Mouse (Mus musculus): ENCODE data around the gene Cfap300. TPM values are rescaled to one million over a fixed set of nuclear protein-coding genes. Genes with fewer than 3 reads are reported as not detected.

Gene Cfap300
- polyA plus RNA-seq (2011; ENCODE audit: insufficient read depth, insufficient read length, low read depth, missing spikeins), result 9.6 and 12.8 TPM in 2 replicates

DNA sequence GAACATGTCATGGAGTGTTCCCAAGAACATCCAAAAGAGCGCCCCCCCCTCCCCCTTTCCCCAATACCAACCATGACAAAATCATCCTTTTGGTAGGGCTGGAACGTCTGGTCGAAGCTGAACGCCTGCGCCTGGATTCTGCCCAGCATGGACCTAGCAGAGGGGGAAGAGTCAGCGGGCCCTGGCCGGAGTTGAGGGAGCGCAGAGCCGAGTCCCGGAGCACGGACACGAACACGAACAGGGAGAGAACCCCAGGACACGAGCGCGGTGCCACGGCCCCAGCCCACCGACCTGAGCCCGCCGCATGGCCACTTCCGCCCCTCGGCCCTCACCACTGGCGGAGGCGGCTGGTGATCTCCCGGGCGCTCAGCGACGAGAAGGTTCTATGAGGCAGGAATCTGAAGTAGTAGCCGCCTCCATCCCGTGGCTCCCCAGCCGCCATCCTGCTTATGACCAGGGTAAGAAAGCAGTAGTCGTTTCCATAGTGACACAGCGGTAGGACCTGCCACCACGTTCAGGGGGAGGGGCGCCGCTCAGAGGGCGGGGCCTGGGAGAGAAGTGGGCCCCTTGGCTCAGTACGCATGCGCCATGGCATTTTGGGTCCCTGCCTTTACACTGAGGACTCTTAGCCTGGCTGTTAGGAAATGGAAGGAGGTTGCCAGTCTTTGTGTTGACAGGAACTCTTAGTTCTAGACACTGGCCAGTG, at the start of gene Cfap300:
Gene Cfap300 (minus strand): TSS at position 486 of the 706 bp plus-strand sequence.
- Histone ChIP-seq H3K9ac (ENCODE audit: low read depth, poor library complexity, severe bottlenecking) (peak within 1 kb of the TSS; percentile 69), H3K36me3 (ENCODE audit: control insufficient read depth, insufficient read depth, low read length, poor library complexity, severe bottlenecking) (no peaks in the 10 kb centered on the region), H3K9me3 (replicated peaks; ENCODE audit: control insufficient read depth, insufficient read depth, low read length, poor library complexity, severe bottlenecking) (no peaks in the 10 kb centered on the region), H3K27ac (ENCODE audit: insufficient read depth, low read length) (peak within 1 kb of the TSS; percentile 59), H3K4me1 (ENCODE audit: control insufficient read depth, insufficient read depth, low read length) (no peaks in the 10 kb centered on the region), H3K27me3 (ENCODE audit: control insufficient read depth, insufficient read depth, low read length, poor library complexity, severe bottlenecking) (no peaks in the 10 kb centered on the region), H3K4me3 (ENCODE audit: low read depth, low read length) (peak within 1 kb of the TSS; percentile 93)
- TF ChIP-seq CTCF (IDR thresholded peaks at IDR 0.05; ENCODE audit: low read depth, low read length), result no peak
- peak; percentile 81 for TF ChIP-seq POLR2A (IDR thresholded peaks at IDR 0.05; ENCODE audit: insufficient read depth, low read length)

- no peaks in the 10 kb centered on the region for H3K4me1 ChIP-seq (ENCODE audit: control insufficient read depth, insufficient read depth, low read length)
- no peak for TF ChIP-seq POLR2A (IDR thresholded peaks at IDR 0.05; ENCODE audit: insufficient read depth, low read length)
- no peak for TF ChIP-seq CTCF (IDR thresholded peaks at IDR 0.05; ENCODE audit: low read depth, low read length)
- TF ChIP-seq EP300 (IDR thresholded peaks at IDR 0.05; ENCODE audit: insufficient read depth, low read depth, low read length), result no peak
- H3K9ac ChIP-seq (ENCODE audit: low read depth, poor library complexity, severe bottlenecking), result no peak overlapping the region
- no peak overlapping the region for H3K4me3 ChIP-seq (ENCODE audit: low read depth, low read length)
- no peaks in the 10 kb centered on the region for H3K9me3 ChIP-seq (replicated peaks; ENCODE audit: control insufficient read depth, insufficient read depth, low read length, poor library complexity, severe bottlenecking)
- H3K36me3 ChIP-seq (ENCODE audit: control insufficient read depth, insufficient read depth, low read length, poor library complexity, severe bottlenecking), result no peaks in the 10 kb centered on the region
- no peak overlapping the region for H3K27ac ChIP-seq (ENCODE audit: insufficient read depth, low read length)
- H3K27me3 ChIP-seq (ENCODE audit: control insufficient read depth, insufficient read depth, low read length, poor library complexity, severe bottlenecking), result no peaks in the 10 kb centered on the region
Observed at GRCm38 (mm10) chr9:8078882-8079281, 36.3 kb upstream of the Cfap300 start.

GRCm38 (mm10) chr9:8074345-8074744, 31.7 kb upstream of the Cfap300 start:
- Histone ChIP-seq H3K9me3 (replicated peaks; ENCODE audit: control insufficient read depth, insufficient read depth, low read length, poor library complexity, severe bottlenecking) (no peaks in the 10 kb centered on the region), H3K9ac (ENCODE audit: low read depth, poor library complexity, severe bottlenecking) (no peak overlapping the region), H3K36me3 (ENCODE audit: control insufficient read depth, insufficient read depth, low read length, poor library complexity, severe bottlenecking) (no peaks in the 10 kb centered on the region), H3K4me3 (ENCODE audit: low read depth, low read length) (no peak overlapping the region), H3K4me1 (ENCODE audit: control insufficient read depth, insufficient read depth, low read length) (no peaks in the 10 kb centered on the region), H3K27me3 (ENCODE audit: control insufficient read depth, insufficient read depth, low read length, poor library complexity, severe bottlenecking) (no peaks in the 10 kb centered on the region), H3K27ac (ENCODE audit: insufficient read depth, low read length) (no peak overlapping the region)
- TF ChIP-seq EP300 (IDR thresholded peaks at IDR 0.05; ENCODE audit: insufficient read depth, low read depth, low read length), result no peak
- TF ChIP-seq POLR2A (IDR thresholded peaks at IDR 0.05; ENCODE audit: insufficient read depth, low read length), result no peak
- TF ChIP-seq CTCF (IDR thresholded peaks at IDR 0.05; ENCODE audit: low read depth, low read length), result no peak

GRCm38 (mm10) chr9:8073203-8073755, 30.7 kb upstream of the Cfap300 start:
- H3K36me3 ChIP-seq (ENCODE audit: control insufficient read depth, insufficient read depth, low read length, poor library complexity, severe bottlenecking), result no peaks in the 10 kb centered on the region
- no peak overlapping the region for H3K27ac ChIP-seq (ENCODE audit: insufficient read depth, low read length)
- H3K9me3 ChIP-seq (replicated peaks; ENCODE audit: control insufficient read depth, insufficient read depth, low read length, poor library complexity, severe bottlenecking), result no peaks in the 10 kb centered on the region
- no peaks in the 10 kb centered on the region for H3K27me3 ChIP-seq (ENCODE audit: control insufficient read depth, insufficient read depth, low read length, poor library complexity, severe bottlenecking)
- no peak overlapping the region for H3K9ac ChIP-seq (ENCODE audit: low read depth, poor library complexity, severe bottlenecking)
- no peak overlapping the region for H3K4me3 ChIP-seq (ENCODE audit: low read depth, low read length)
- TF ChIP-seq POLR2A (IDR thresholded peaks at IDR 0.05; ENCODE audit: insufficient read depth, low read length) (no peak), CTCF (IDR thresholded peaks at IDR 0.05; ENCODE audit: low read depth, low read length) (no peak), EP300 (IDR thresholded peaks at IDR 0.05; ENCODE audit: insufficient read depth, low read depth, low read length) (no peak)
- no peaks in the 10 kb centered on the region for H3K4me1 ChIP-seq (ENCODE audit: control insufficient read depth, insufficient read depth, low read length)

GRCm38 (mm10) chr9:8059636-8060035, 17.0 kb upstream of the Cfap300 start:
- no peak overlapping the region for H3K27ac ChIP-seq (ENCODE audit: insufficient read depth, low read length)
- TF ChIP-seq POLR2A (IDR thresholded peaks at IDR 0.05; ENCODE audit: insufficient read depth, low read length), result no peak
- no peaks in the 10 kb centered on the region for H3K9me3 ChIP-seq (replicated peaks; ENCODE audit: control insufficient read depth, insufficient read depth, low read length, poor library complexity, severe bottlenecking)
- no peaks in the 10 kb centered on the region for H3K27me3 ChIP-seq (ENCODE audit: control insufficient read depth, insufficient read depth, low read length, poor library complexity, severe bottlenecking)
- no peak overlapping the region for H3K4me3 ChIP-seq (ENCODE audit: low read depth, low read length)
- H3K9ac ChIP-seq (ENCODE audit: low read depth, poor library complexity, severe bottlenecking), result no peak overlapping the region
- no peaks in the 10 kb centered on the region for H3K36me3 ChIP-seq (ENCODE audit: control insufficient read depth, insufficient read depth, low read length, poor library complexity, severe bottlenecking)
- H3K4me1 ChIP-seq (ENCODE audit: control insufficient read depth, insufficient read depth, low read length), result peaks cover 2% of the 10 kb centered on the region

DNA sequence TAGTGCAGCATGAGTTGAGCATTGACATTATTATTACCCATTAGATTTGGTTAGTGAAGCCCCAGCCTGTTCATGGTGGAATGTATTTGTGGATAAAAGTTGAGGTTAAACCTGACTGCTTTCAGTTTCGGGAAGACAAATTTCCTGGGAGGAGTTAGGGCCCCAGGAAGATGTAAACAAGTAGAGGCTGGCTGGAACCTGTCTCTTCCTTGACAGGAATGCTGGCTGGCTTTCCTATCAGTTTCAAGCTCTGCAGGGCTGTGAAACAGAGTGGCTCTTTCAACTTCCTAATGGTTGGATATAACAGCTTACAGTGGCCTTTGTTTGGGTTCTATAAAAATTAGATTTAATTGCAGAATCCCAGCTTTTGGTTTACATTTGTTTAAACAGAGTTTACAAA, 12.2 kb upstream of the Cfap300 start:
- Histone ChIP-seq H3K36me3 (ENCODE audit: control insufficient read depth, insufficient read depth, low read length, poor library complexity, severe bottlenecking) (no peaks in the 10 kb centered on the region), H3K4me3 (ENCODE audit: low read depth, low read length) (no peak overlapping the region), H3K9ac (ENCODE audit: low read depth, poor library complexity, severe bottlenecking) (no peak overlapping the region), H3K9me3 (replicated peaks; ENCODE audit: control insufficient read depth, insufficient read depth, low read length, poor library complexity, severe bottlenecking) (no peaks in the 10 kb centered on the region), H3K4me1 (ENCODE audit: control insufficient read depth, insufficient read depth, low read length) (peaks cover 2% of the 10 kb centered on the region), H3K27ac (ENCODE audit: insufficient read depth, low read length) (no peak overlapping the region), H3K27me3 (ENCODE audit: control insufficient read depth, insufficient read depth, low read length, poor library complexity, severe bottlenecking) (no peaks in the 10 kb centered on the region)
- TF ChIP-seq CTCF (IDR thresholded peaks at IDR 0.05; ENCODE audit: low read depth, low read length), result no peak
- TF ChIP-seq EP300 (IDR thresholded peaks at IDR 0.05; ENCODE audit: insufficient read depth, low read depth, low read length), result no peak
- no peak for TF ChIP-seq POLR2A (IDR thresholded peaks at IDR 0.05; ENCODE audit: insufficient read depth, low read length)
